Mouse (Mus musculus): ENCODE data around the gene Baiap2l1. TPM values are rescaled to one million over a fixed set of nuclear protein-coding genes. Genes with fewer than 3 reads are reported as not detected.

Gene Baiap2l1
- total RNA-seq, 2 experiments from 2014 or later = 0.51 to 0.52 TPM

GRCm38 (mm10) chr5:144288391-144288790 is 69.5 kb downstream of the Baiap2l1 start:
- DNase-seq = no peak
- intact Hi-C loops (cut with DNase I) = no loop called here

GRCm38 (mm10) chr5:144287267-144287820 is 70.6 kb downstream of the Baiap2l1 start:
- no peak for DNase-seq
- intact Hi-C loops (cut with DNase I) = no loop called here

- DNase-seq = no peak
- intact Hi-C loops (cut with DNase I) = no loop called here
Observed at GRCm38 (mm10) chr5:144286591-144287266, 71.2 kb downstream of the Baiap2l1 start.

GRCm38 (mm10) chr5:144284599-144284998 is 73.3 kb downstream of the Baiap2l1 start:
- intact Hi-C loops (cut with DNase I) = no loop called here
- DNase-seq = no peak

GRCm38 (mm10) chr5:144283551-144284031 is 74.3 kb downstream of the Baiap2l1 start:
- no peak for DNase-seq
- intact Hi-C loops (cut with DNase I) = no loop called here

GRCm38 (mm10) chr5:144282470-144283260 is 75.2 kb downstream of the Baiap2l1 start:
- DNase-seq = no peak
- intact Hi-C loops (cut with DNase I) = no loop called here

GRCm38 (mm10) chr5:144279926-144280325 is 78.0 kb downstream of the Baiap2l1 start:
- intact Hi-C loops (cut with DNase I) = no loop called here
- DNase-seq = no peak

GRCm38 (mm10) chr5:144279081-144279541 is 78.8 kb downstream of the Baiap2l1 start:
- DNase-seq = no peak
- intact Hi-C loops (cut with DNase I) = no loop called here

GRCm38 (mm10) chr5:144278374-144278960 is 79.4 kb downstream of the Baiap2l1 start:
- DNase-seq = peak in 1 of 2 experiments; percentile 8
- intact Hi-C loops (cut with DNase I) = no loop called here

GRCm38 (mm10) chr5:144276898-144277630 is 80.8 kb downstream of the Baiap2l1 start:
- intact Hi-C loops (cut with DNase I) = no loop called here
- DNase-seq = peak in 1 of 2 experiments; percentile 15

- intact Hi-C loops (cut with DNase I) = no loop called here
- no peak for DNase-seq
Observed at GRCm38 (mm10) chr5:144274904-144275303, 83.0 kb downstream of the Baiap2l1 start.

GRCm38 (mm10) chr5:144271772-144272171 is 86.1 kb downstream of the Baiap2l1 start:
- no peak for DNase-seq
- intact Hi-C loops (cut with DNase I) = no loop called here

GRCm38 (mm10) chr5:144271118-144271517 is 86.8 kb downstream of the Baiap2l1 start:
- DNase-seq = no peak
- intact Hi-C loops (cut with DNase I) = no loop called here

GRCm38 (mm10) chr5:144270420-144270819 is 87.5 kb downstream of the Baiap2l1 start:
- intact Hi-C loops (cut with DNase I) = no loop called here
- no peak for DNase-seq

GRCm38 (mm10) chr5:144269926-144270325 is 88.0 kb downstream of the Baiap2l1 start:
- no peak for DNase-seq
- intact Hi-C loops (cut with DNase I) = no loop called here

GRCm38 (mm10) chr5:144267535-144268241 is 90.2 kb downstream of the Baiap2l1 start:
- intact Hi-C loops (cut with DNase I) = no loop called here
- peak in 1 of 2 experiments; percentile 40 for DNase-seq

GRCm38 (mm10) chr5:144263496-144263895 is 94.4 kb downstream of the Baiap2l1 start:
- intact Hi-C loops (cut with DNase I) = no loop called here
- DNase-seq = no peak

GRCm38 (mm10) chr5:144263082-144263481 is 94.8 kb downstream of the Baiap2l1 start:
- intact Hi-C loops (cut with DNase I) = no loop called here
- no peak for DNase-seq

- intact Hi-C loops (cut with DNase I) = no loop called here
Observed at GRCm38 (mm10) chr5:144261829-144262228, 96.1 kb downstream of the Baiap2l1 start.

GRCm38 (mm10) chr5:144261309-144261708 is 96.6 kb downstream of the Baiap2l1 start:
- intact Hi-C loops (cut with DNase I) = no loop called here

More at GRCm38 (mm10) chr5:144261829-144262228, 96.1 kb downstream of the Baiap2l1 start:
- no peak for DNase-seq

More at GRCm38 (mm10) chr5:144261309-144261708, 96.6 kb downstream of the Baiap2l1 start:
- DNase-seq = no peak

Measured in gastrocnemius, postnatal 36 days (tissue).